Comparison of ENCODE assay signal across 8 mouse cellular contexts in genomic region chr14:47396165-47396652, GRCm38 (mm10). TPM values are rescaled to one million over a fixed set of nuclear protein-coding genes. Genes with fewer than 3 reads are reported as not detected.
A peak's percentile ranks its signal among the peaks of the same experiment; 100 is the strongest.
DNase-seq lines count a peak whose midpoint lies in the region; ATAC-seq and TF ChIP-seq lines count a peak whose summit lies in the region.

No protein-coding gene starts in this region.

- no peak overlapping the region for H3K4me3 ChIP-seq in left cerebral cortex, adult 2 months
- no peak overlapping the region for H3K4me3 ChIP-seq in G1E (ENCODE audit: low read depth, low read length)
- no peak overlapping the region for H3K4me3 ChIP-seq in hindbrain, embryonic 13.5 days
- no peak overlapping the region for H3K4me3 ChIP-seq in lung, embryonic 16.5 days (ENCODE audit: low read length)

- H3K4me1 ChIP-seq in G1E (ENCODE audit: insufficient read depth, low read depth, low read length): no peaks in the 10 kb centered on the region
- H3K4me1 ChIP-seq in hindbrain, embryonic 13.5 days (replicated peaks): no peaks in the 10 kb centered on the region
- H3K4me1 ChIP-seq in lung, embryonic 16.5 days (replicated peaks; ENCODE audit: control insufficient read depth, insufficient read depth, low read length): no peaks in the 10 kb centered on the region

- no peak overlapping the region for H3K4me2 ChIP-seq in hindbrain, embryonic 13.5 days
- H3K4me2 ChIP-seq in lung, embryonic 16.5 days (ENCODE audit: low read depth, low read length): no peak overlapping the region

- no peak; the same call in 1 of the 2 replicates for ATAC-seq in G1E (ENCODE audit: extremely low read depth, insufficient number of reproducible peaks, low FRiP score, poor library complexity, severe bottlenecking)
- peak; percentile 83 for ATAC-seq in hindbrain, embryonic 13.5 days (ENCODE audit: low FRiP score)
- peak; percentile 26; the same call in 1 of the 2 replicates for ATAC-seq in lung, embryonic 16.5 days (ENCODE audit: low read depth)

- no peak overlapping the region for H3K27ac ChIP-seq in left cerebral cortex, adult 2 months
- H3K27ac ChIP-seq in hindbrain, embryonic 13.5 days: no peak overlapping the region
- no peak overlapping the region for H3K27ac ChIP-seq in lung, embryonic 16.5 days (ENCODE audit: low read length)

- TF ChIP-seq CTCF in left cerebral cortex, adult 2 months (IDR thresholded peaks at IDR 0.05): peak; percentile 80
- TF ChIP-seq CTCF in G1E (IDR thresholded peaks at IDR 0.05; ENCODE audit: low read depth, low read length): peak; percentile 3

- no peak for DNase-seq in left cerebral cortex, adult 2 months (ENCODE audit: extremely low spot score in 1 of 2, low spot score in 2 of 2)
- no peak for DNase-seq in left cerebral cortex, adult 18-20 months (ENCODE audit: low spot score in 2 of 2)
- no peak for DNase-seq in G1E (ENCODE audit: low spot score)
- peak; percentile 77 for DNase-seq in cerebellum, adult 9-10 months
- DNase-seq in retina, postnatal 7 days (ENCODE audit: low read depth, low spot score): peak; percentile 34
- DNase-seq in urinary bladder, postnatal 36 days (ENCODE audit: low spot score in 2 of 2): no peak

- 68% methylated on average over 5 of the region's 5 CpGs for WGBS in hindbrain, embryonic 13.5 days
- WGBS in lung, embryonic 16.5 days: 60% methylated on average over 5 of the region's 5 CpGs

- H3K9me3 ChIP-seq in G1E (replicated peaks): no peaks in the 10 kb centered on the region
- no peaks in the 10 kb centered on the region for H3K9me3 ChIP-seq in hindbrain, embryonic 13.5 days
- H3K9me3 ChIP-seq in lung, embryonic 16.5 days (ENCODE audit: control insufficient read depth, low read length): no peaks in the 10 kb centered on the region

- intact Hi-C loops in left cerebral cortex, adult 2 months (cut with DNase I): loop anchor here (1.0 kb wide), 1 partner anchor 62 kb away; no protein-coding TSS in a partner anchor

- no peaks in the 10 kb centered on the region for H3K27me3 ChIP-seq in G1E (ENCODE audit: insufficient read depth, low read length)
- H3K27me3 ChIP-seq in hindbrain, embryonic 13.5 days: no peaks in the 10 kb centered on the region
- H3K27me3 ChIP-seq in lung, embryonic 16.5 days (ENCODE audit: control insufficient read depth, insufficient read depth, low read depth, low read length): no peaks in the 10 kb centered on the region

- H3K9ac ChIP-seq in hindbrain, embryonic 13.5 days: no peak overlapping the region
- H3K9ac ChIP-seq in lung, embryonic 16.5 days (ENCODE audit: low read length): no peak overlapping the region

- H3K36me3 ChIP-seq in G1E (replicated peaks): peaks cover 90% of the 10 kb centered on the region
- H3K36me3 ChIP-seq in hindbrain, embryonic 13.5 days: peaks cover 24% of the 10 kb centered on the region
- peaks cover 65% of the 10 kb centered on the region for H3K36me3 ChIP-seq in lung, embryonic 16.5 days (ENCODE audit: control insufficient read depth, insufficient read depth, low read length)

RNA-seq across cellular contexts. Expression of gene Dlgap5, which starts 22.0 kb away (rescaled TPM):
- under 1 TPM; 0.43 to 0.47 TPM for total RNA-seq in left cerebral cortex, adult 2 months (2021)
- under 1 TPM in 1 of 2 experiments, not detected in 1; 0.84 TPM for total RNA-seq in left cerebral cortex, adult 18-20 months (2021)
- total RNA-seq in G1E (2014; fragmentation: Nextera tagmentation) (96.1 and 109 TPM in 2 replicates), G1E (2017) (113 and 119 TPM in 2 replicates)
- 5.2 and 21.6 TPM in 2 replicates for polyA plus RNA-seq in G1E (2012)
- 10.6 and 11.6 TPM in 2 replicates for polyA plus RNA-seq in hindbrain, embryonic 13.5 days (2015; fragmentation: Nextera tagmentation; extraction: Ambion mirVana)
- 44.2 and 49.7 TPM in 2 replicates for polyA plus RNA-seq in lung, embryonic 16.5 days (2015; fragmentation: Nextera tagmentation; extraction: Ambion mirVana)

RNA-seq across cellular contexts. Expression of gene Lgals3, which starts 28.7 kb away (rescaled TPM):
- total RNA-seq in left cerebral cortex, adult 2 months (2021): under 1 TPM; 0.32 to 0.33 TPM
- under 1 TPM; 0.63 to 0.81 TPM for total RNA-seq in left cerebral cortex, adult 18-20 months (2021)
- total RNA-seq in G1E (2014; fragmentation: Nextera tagmentation): 1.4 TPM in 1 of 2 replicates, not detected in the other
- 1.7 and 3.0 TPM in 2 replicates for total RNA-seq in G1E (2017)
- polyA plus RNA-seq in G1E (2012): 2.5 and 3.9 TPM in 2 replicates
- polyA plus RNA-seq in hindbrain, embryonic 13.5 days (2015; fragmentation: Nextera tagmentation; extraction: Ambion mirVana): 1.7 and 1.9 TPM in 2 replicates
- 67.9 and 98.7 TPM in 2 replicates for polyA plus RNA-seq in lung, embryonic 16.5 days (2015; fragmentation: Nextera tagmentation; extraction: Ambion mirVana)

RNA-seq across cellular contexts. Expression of gene Fbxo34, which starts 54.0 kb away (rescaled TPM):
- total RNA-seq in left cerebral cortex, adult 2 months (2021): 100 to 1,000 TPM in 1 of 2 experiments, 10 to 100 TPM in 1; 86.6 to 110 TPM
- 10 to 100 TPM; 88.1 to 95.7 TPM for total RNA-seq in left cerebral cortex, adult 18-20 months (2021)
- total RNA-seq in G1E (2014; fragmentation: Nextera tagmentation) (20.6 and 24.2 TPM in 2 replicates), G1E (2017) (27.5 and 27.6 TPM in 2 replicates)
- 17.9 and 20.7 TPM in 2 replicates for polyA plus RNA-seq in G1E (2012)
- polyA plus RNA-seq in hindbrain, embryonic 13.5 days (2015; fragmentation: Nextera tagmentation; extraction: Ambion mirVana): 25.2 and 26.3 TPM in 2 replicates
- polyA plus RNA-seq in lung, embryonic 16.5 days (2015; fragmentation: Nextera tagmentation; extraction: Ambion mirVana): 21.3 and 22.3 TPM in 2 replicates

Comparison
In these comparisons a context has a peak if more than half of its experiments do, and no peak if none do; other contexts are left out.
1. DNase-seq: peak in cerebellum, adult 9-10 months (single experiment) and retina, postnatal 7 days (single experiment); none in left cerebral cortex, adult 2 months (0 of 2), left cerebral cortex, adult 18-20 months (0 of 2), G1E (single experiment) and urinary bladder, postnatal 36 days (0 of 2).
2. RNA of gene Dlgap5, which starts 22.0 kb away (total RNA-seq): 96.1 to 119 TPM in G1E; 0.84 TPM in left cerebral cortex, adult 18-20 months and 0.43 to 0.47 TPM in left cerebral cortex, adult 2 months; every median in the first group is over 10 times any median in the second.